In genomic region chr13:43949740-43950643, GRCm38 (mm10) we compare ENCODE assay signal across 17 mouse cellular contexts.
DNase-seq lines count a peak whose midpoint lies in the region; ATAC-seq and TF ChIP-seq lines count a peak whose summit lies in the region.
"Had no signal": no experiment of that assay in that cellular context is flagged by ENCODE, and none has a peak within 500 bp of the region (broad histone marks: within the 10 kb centered on the region; RNA-seq: fewer than 3 reads in every experiment).

No protein-coding gene starts in this region.

- H3K27me3 ChIP-seq in forebrain, embryonic 12.5 days: peaks cover 11% of the 10 kb centered on the region; the same call in 1 of the 2 replicates
- H3K27me3 ChIP-seq in midbrain, embryonic 16.5 days (ENCODE audit: control insufficient read depth, insufficient read depth, low read depth, low read length): no peaks in the 10 kb centered on the region
- H3K27me3 ChIP-seq: lung, embryonic 15.5 days had no signal

- H3K9ac ChIP-seq in forebrain, embryonic 12.5 days: no peak overlapping the region
- no peak overlapping the region for H3K9ac ChIP-seq in midbrain, embryonic 16.5 days (ENCODE audit: low read depth, low read length)
- H3K9ac ChIP-seq: lung, embryonic 15.5 days had no signal

- peaks cover 24% of the 10 kb centered on the region for H3K4me1 ChIP-seq in forebrain, embryonic 12.5 days
- peaks cover 7% of the 10 kb centered on the region for H3K4me1 ChIP-seq in midbrain, embryonic 16.5 days (ENCODE audit: control insufficient read depth, insufficient read depth, low read length)
- H3K4me1 ChIP-seq: heart, embryonic 10.5 days had no signal

- no peaks in the 10 kb centered on the region for H3K9me3 ChIP-seq in forebrain, embryonic 12.5 days
- H3K9me3 ChIP-seq in midbrain, embryonic 16.5 days (replicated peaks; ENCODE audit: control insufficient read depth, low read length, poor library complexity, severe bottlenecking): no peaks in the 10 kb centered on the region
- H3K9me3 ChIP-seq: G1E; heart, embryonic 10.5 days; lung, embryonic 15.5 days had no signal

- H3K36me3 ChIP-seq in forebrain, embryonic 12.5 days (replicated peaks): no peaks in the 10 kb centered on the region
- no peaks in the 10 kb centered on the region for H3K36me3 ChIP-seq in midbrain, embryonic 16.5 days (ENCODE audit: control insufficient read depth, insufficient read depth, low read length)
- H3K36me3 ChIP-seq: G1E; heart, embryonic 10.5 days; lung, embryonic 15.5 days had no signal

- DNase-seq in layer of hippocampus, adult 2 months (ENCODE audit: low spot score in 2 of 2): no peak
- DNase-seq in layer of hippocampus, adult 8-10 months (ENCODE audit: low spot score in 2 of 2): no peak
- peak; percentile 20 for DNase-seq in brain, embryonic 18.5 days (ENCODE audit: low read depth, low spot score)
- DNase-seq in kidney, adult 9 months: no peak
- no peak for DNase-seq in thymus, adult 18-20 months
- DNase-seq: adrenal gland, postnatal 36 days; gastrocnemius, postnatal 14 days; heart, postnatal 36 days; kidney, postnatal 14 days; spleen, adult 18-20 months; thymus, postnatal 4 days had no signal

- TF ChIP-seq CTCF in layer of hippocampus, adult 2 months (conservative IDR thresholded peaks at IDR 0.05): peak; percentile 29

- no peak overlapping the region for H3K4me3 ChIP-seq in layer of hippocampus, adult 2 months
- H3K4me3 ChIP-seq in forebrain, embryonic 12.5 days (replicated peaks): no peak overlapping the region
- H3K4me3 ChIP-seq in midbrain, embryonic 16.5 days (ENCODE audit: low read depth, low read length): no peak overlapping the region
- H3K4me3 ChIP-seq: heart, embryonic 10.5 days; lung, embryonic 15.5 days; megakaryocyte, embryonic 14.5 days had no signal

- 24% methylated on average over 15 of the region's 15 CpGs for WGBS in forebrain, embryonic 12.5 days
- WGBS in midbrain, embryonic 16.5 days: 49% methylated on average over 15 of the region's 15 CpGs

- peak overlapping the region; percentile 17; the same call in 1 of the 2 replicates for H3K4me2 ChIP-seq in forebrain, embryonic 12.5 days
- H3K4me2 ChIP-seq in midbrain, embryonic 16.5 days (ENCODE audit: low read length): no peak overlapping the region
- H3K4me2 ChIP-seq: lung, embryonic 15.5 days had no signal

- no peak overlapping the region for H3K27ac ChIP-seq in layer of hippocampus, adult 2 months
- peak overlapping the region; percentile 42; the same call in 1 of the 2 replicates for H3K27ac ChIP-seq in forebrain, embryonic 12.5 days
- H3K27ac ChIP-seq in midbrain, embryonic 16.5 days (ENCODE audit: low read length): no peak overlapping the region; the same call in 1 of the 2 replicates
- H3K27ac ChIP-seq: heart, embryonic 10.5 days; lung, embryonic 15.5 days had no signal

- peak; percentile 94 for ATAC-seq in forebrain, embryonic 12.5 days (ENCODE audit: low FRiP score)
- ATAC-seq in midbrain, embryonic 16.5 days: peak; percentile 68; the same call in 1 of the 2 replicates
